Comparison of ENCODE assay signal across 9 mouse cellular contexts in genomic region chr10:42637183-42637788, GRCm38 (mm10). TPM values are rescaled to one million over a fixed set of nuclear protein-coding genes. Genes with fewer than 3 reads are reported as not detected.
DNase-seq lines count a peak whose midpoint lies in the region; ATAC-seq lines count a peak whose summit lies in the region.
"Had no signal": no experiment of that assay in that cellular context is flagged by ENCODE, and none has a peak within 500 bp of the region (broad histone marks: within the 10 kb centered on the region; RNA-seq: fewer than 3 reads in every experiment).

No protein-coding gene starts in this region.

- WGBS in liver, embryonic 11.5 days = 4% methylated on average over 18 of the region's 18 CpGs

- H3K4me3 ChIP-seq in liver, embryonic 11.5 days (ENCODE audit: low read depth, low read length) = peak overlapping the region; percentile 24

- peaks cover 54% of the 10 kb centered on the region for H3K27me3 ChIP-seq in liver, embryonic 11.5 days (replicated peaks; ENCODE audit: control insufficient read depth, insufficient read depth, low read length)

- H3K4me2 ChIP-seq in liver, embryonic 11.5 days = peak overlapping the region; percentile 55

- no peaks in the 10 kb centered on the region for H3K9me3 ChIP-seq in liver, embryonic 11.5 days (ENCODE audit: control insufficient read depth, low read length)

- H3K36me3 ChIP-seq in liver, embryonic 11.5 days (ENCODE audit: control insufficient read depth, insufficient read depth, low read length) = no peaks in the 10 kb centered on the region

- no peak for ATAC-seq in liver, embryonic 11.5 days (replicated peaks; ENCODE audit: low FRiP score)

- no peak overlapping the region for H3K9ac ChIP-seq in liver, embryonic 11.5 days (ENCODE audit: low read depth, low read length)

- peaks cover 9% of the 10 kb centered on the region; the same call in 1 of the 2 replicates for H3K4me1 ChIP-seq in liver, embryonic 11.5 days (replicated peaks; ENCODE audit: control insufficient read depth, insufficient read depth, low read length)

- H3K27ac ChIP-seq in liver, embryonic 11.5 days (ENCODE audit: low read depth, low read length) = no peak overlapping the region

- DNase-seq in B cell, adult 2 months = peak; percentile 71 to 73
- DNase-seq in MEL-GATA-1-ER (ENCODE audit: extremely low read depth, low read depth) = peak; percentile 67
- peak; percentile 51 to 64 for DNase-seq in cerebellum, postnatal 25 days
- peak; percentile 49 to 85 for DNase-seq in heart, adult 18-20 months
- peak; percentile 25 for DNase-seq in kidney, adult 11 months
- DNase-seq in liver, embryonic 11.5 days (ENCODE audit: low spot score) = peak; percentile 70
- peak; percentile 89 for DNase-seq in naive thymus-derived CD4-positive, alpha-beta T cell, adult 2 months (ENCODE audit: low read depth)
- peak; percentile 60 for DNase-seq in yolk sac, embryonic 10.5 days (ENCODE audit: low spot score)

RNA-seq across cellular contexts. Expression of gene Ostm1, which starts 53.7 kb away (rescaled TPM):
- 10 to 100 TPM; 21.2 to 22.7 TPM for total RNA-seq in heart, adult 18-20 months (2021)
- polyA plus RNA-seq in liver, embryonic 11.5 days (2014; fragmentation: Nextera tagmentation; extraction: Ambion mirVana) = 24.8 and 27.7 TPM in 2 replicates

RNA-seq across cellular contexts. Expression of gene Nr2e1, which starts 53.9 kb away (rescaled TPM):
- not detected for total RNA-seq in heart, adult 18-20 months (2021)
- not detected in 2 replicates for polyA plus RNA-seq in liver, embryonic 11.5 days (2014; fragmentation: Nextera tagmentation; extraction: Ambion mirVana)
- total RNA-seq: gastrocnemius, postnatal 4 days had no signal

Comparison
In these comparisons a context has a peak if more than half of its experiments do, and no peak if none do; other contexts are left out.
1. DNase-seq: peak in every context shown above with its lines; median percentile 89 in naive thymus-derived CD4-positive, alpha-beta T cell, adult 2 months; 72 in B cell, adult 2 months; 70 in liver, embryonic 11.5 days; 67 in MEL-GATA-1-ER; 67 in heart, adult 18-20 months; 60 in yolk sac, embryonic 10.5 days; 58 in cerebellum, postnatal 25 days; 25 in kidney, adult 11 months.